Mouse (Mus musculus): ENCODE measurements around the gene Svep1.

DNA sequence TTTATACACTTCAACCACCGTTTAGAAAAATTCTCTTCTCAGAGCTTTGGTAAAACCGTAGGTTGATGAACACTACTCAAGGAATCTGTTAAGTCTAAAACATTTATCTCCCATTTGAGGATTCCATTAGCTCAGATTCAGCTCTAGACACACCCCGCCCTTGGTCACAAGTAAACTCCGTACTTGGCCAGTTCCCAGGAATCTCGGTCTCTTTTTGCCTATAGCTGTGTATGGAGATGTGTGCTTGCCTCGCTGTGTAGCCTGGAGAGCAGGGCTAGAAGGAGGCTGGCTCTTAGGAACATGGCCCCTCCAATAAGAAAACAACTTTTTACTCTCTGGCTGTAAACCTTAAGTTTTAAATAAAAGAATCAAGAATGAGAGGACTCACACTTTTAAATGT is 96.9 kb downstream of the Svep1 start:
- TF ChIP-seq CTCF (IDR thresholded peaks at IDR 0.05; ENCODE audit: insufficient read depth, low read length) (no peak), POLR2A (IDR thresholded peaks at IDR 0.05; ENCODE audit: borderline replicate concordance, extremely low read depth, low read depth, low read length) (no peak)
